Mouse (Mus musculus) retina, postnatal 1 day (tissue): ENCODE results near the gene D630003M21Rik.
A peak's percentile ranks its signal among the peaks of the same experiment; 100 is the strongest.

Source experiments
- DNase-seq: peaks from one replicate; pipeline ENCODE4 v3.0.0-alpha.2; 2012

D630003M21Rik gene

DNA sequence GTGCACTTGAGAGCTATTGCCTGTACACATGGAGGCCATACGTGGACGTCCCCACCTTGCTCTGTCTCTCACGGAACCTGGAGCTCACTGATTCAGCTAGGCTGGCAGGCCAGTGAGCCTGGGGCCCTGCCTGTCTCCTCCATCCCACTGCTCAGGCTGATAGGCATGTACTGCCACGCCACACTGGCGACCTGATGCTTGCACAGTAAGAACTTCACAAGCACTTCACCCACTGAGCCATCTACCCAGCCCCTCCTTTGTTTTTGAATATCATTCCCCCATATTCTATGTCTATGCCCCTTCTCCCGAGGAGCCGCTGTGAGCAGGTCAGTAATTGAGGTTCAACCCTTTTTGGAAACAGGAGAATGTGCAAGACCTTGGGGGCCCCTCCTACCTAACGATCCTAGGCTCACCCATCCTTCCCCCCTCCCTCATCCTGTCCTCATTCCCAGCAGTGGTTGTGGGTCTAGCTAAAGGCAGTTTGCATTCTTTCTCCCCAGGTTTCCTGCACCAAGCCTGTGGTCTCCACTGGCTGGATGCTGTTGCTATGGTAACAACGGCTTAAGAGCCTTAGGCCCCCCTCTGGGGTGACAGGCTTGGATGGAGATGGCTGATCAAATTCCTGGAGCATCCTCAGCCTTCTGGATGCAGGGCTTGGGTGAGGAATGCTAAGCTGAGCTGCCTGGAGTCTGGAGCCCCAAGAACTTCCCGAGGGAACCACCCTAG, 35.2 kb downstream of the D630003M21Rik start:
- peak; percentile 87 for DNase-seq

DNA sequence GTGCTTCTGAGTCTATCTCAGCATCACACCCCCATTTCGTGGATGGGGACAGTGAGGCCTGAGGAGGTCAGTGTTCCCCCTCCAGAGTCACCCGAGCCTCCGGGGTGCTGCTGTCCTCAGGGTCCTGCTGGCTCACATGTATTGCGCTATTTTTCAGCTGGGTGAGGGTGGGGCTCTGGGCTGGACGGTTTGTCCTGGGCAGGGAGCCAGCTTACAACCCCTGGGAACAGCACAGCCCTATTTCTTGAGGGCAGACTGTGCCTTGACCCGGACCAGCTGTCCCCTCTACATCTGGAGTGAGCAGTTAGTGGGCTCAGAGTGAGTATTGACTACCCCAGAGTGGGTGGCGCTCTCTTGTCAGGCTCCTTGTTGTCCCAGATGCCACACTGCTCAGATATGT, 37.9 kb downstream of the D630003M21Rik start:
- peak; percentile 58 for DNase-seq

DNA sequence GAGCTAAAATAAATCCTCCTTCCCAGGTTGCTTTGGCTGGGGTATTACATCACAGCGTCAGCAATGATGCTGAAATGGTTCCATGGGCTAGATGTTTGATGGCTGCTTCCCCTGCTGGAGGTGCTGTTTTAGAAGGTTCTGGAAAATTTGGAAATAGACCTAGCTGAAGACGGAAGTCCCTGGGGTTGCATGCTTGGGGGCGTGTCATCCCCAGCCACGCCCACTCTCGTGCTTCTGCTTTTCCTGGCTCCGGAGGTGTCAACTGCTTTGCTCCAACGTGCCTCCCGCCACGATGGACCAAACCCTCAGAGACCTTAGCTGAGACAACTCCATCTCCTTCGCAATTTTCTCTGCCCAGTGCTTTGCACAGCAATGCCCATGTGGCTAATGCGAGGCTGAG, 39.6 kb downstream of the D630003M21Rik start:
- DNase-seq = no peak

DNA sequence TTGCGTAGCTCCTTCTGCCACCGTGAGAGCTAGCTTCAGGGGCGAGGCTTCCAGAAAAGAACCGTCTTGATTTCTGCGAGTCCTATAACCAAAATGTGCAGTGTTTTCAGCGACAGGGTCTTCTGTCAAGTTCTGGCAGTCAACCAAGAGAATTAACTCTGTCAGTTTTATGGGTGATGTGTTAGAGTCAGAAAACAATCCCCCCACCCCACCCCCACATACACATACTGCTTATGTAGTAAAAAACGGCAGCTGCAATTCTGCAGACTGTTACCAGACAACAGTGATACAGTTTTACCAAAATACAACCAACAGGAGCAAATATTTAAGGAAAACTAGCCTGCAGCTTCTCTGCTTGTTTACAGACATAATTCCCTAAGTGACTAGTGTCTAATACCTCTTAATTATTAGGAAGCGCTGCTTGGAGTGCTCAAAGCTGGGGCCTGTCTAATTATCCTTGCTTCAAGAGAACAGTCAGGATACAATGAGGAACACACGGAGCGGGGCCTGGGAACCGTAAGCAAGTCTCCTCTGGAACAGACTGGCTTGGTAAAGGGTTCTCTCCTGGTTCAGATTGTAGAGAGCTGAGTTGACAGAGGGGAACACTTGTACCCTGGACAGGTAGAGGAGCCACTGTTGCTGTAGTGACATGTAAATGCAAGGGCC, 42.7 kb downstream of the D630003M21Rik start:
- peak; percentile 50 for DNase-seq

DNA sequence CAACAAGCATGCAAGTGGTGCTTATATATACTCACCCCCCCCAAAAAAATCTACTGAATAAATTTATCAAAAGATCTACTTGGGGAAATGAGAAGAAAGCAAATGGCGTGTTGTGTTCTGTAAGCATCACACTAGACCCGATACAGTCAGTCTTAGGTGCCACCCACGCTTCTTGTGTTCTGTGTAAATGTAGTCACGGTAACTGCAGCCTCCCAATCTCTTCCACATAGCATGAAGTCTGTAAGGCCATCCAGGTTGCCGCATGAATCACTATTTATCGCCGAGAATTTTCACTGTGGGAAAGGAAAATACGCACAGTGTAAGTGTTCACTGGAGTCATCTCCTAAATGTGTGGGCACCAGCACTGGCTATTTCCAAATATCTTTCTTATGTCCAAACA, 45.8 kb downstream of the D630003M21Rik start:
- no peak for DNase-seq

DNA sequence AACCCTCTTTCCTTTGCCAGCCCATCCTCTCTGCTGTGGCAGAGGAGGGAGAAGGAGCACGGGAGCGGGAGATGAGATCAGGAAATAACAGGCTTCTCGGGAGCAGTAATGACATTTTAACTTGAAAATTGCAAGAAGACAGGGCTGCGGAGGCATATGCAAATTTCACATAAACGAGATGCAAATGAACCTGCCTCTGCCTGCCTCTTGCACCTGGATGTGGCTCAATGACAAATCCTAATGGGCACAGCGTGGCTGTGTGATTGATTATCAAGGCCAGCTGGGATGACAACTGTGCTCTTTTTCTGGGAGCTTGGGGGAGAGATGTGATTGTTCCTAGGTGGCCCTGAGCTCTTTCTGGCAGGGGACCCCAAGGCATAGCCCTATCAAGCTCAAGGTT, 47.1 kb downstream of the D630003M21Rik start:
- no peak for DNase-seq

DNA sequence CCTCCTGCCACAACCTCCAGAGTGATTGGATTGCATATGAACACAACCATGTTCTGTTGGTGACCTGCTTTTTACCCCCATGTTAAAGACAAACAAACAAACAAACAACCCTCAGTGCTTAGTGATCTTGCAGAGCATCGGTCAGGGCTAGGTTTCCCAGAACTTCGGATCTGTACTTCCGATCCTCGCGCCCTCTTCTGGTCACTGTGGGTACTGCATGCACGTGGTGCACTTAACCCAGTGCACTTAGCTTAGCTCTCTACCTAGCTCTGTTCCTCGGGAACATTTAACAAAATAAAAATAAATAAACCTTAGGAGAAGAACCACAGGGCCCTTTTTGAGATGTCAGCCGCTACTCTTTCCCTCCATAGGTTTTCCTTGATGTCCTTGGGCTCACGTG, 48.2 kb downstream of the D630003M21Rik start:
- peak; percentile 72 for DNase-seq

DNA sequence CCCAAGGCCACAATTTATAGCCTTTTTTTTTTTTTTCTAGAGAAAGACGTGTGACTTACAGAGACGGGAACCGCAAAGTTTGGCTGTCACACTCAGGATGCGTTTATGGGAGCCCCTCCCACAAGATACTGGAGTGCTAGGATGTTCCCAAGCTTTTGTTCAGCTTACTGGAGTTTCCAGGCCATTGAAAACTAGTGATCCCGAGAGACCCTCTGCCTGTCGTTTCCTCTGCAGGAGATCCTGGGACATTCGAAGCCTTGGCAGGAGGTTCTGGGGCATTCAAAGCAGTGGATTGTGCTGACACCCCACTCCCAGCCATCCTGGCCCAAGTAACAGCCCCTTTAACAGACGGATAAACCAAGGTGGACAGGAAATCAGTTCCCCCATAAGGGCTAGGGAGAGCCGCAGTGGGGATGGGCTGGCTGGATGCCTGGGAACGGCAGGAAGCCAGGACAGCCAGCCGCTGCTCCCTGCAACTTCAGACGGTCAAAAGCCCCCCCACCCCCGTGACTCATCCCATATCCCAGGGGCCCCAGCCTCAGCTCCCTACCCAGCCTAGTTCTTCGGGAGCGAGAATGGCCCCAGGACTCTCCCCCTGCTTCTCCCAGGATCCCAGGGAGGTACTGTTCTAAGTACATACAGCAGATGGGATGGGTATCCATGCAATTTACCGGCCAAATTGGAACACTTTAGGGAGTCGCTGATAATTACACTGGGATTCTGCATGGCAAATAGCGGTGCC, 49.5 kb downstream of the D630003M21Rik start:
- DNase-seq = no peak

DNA sequence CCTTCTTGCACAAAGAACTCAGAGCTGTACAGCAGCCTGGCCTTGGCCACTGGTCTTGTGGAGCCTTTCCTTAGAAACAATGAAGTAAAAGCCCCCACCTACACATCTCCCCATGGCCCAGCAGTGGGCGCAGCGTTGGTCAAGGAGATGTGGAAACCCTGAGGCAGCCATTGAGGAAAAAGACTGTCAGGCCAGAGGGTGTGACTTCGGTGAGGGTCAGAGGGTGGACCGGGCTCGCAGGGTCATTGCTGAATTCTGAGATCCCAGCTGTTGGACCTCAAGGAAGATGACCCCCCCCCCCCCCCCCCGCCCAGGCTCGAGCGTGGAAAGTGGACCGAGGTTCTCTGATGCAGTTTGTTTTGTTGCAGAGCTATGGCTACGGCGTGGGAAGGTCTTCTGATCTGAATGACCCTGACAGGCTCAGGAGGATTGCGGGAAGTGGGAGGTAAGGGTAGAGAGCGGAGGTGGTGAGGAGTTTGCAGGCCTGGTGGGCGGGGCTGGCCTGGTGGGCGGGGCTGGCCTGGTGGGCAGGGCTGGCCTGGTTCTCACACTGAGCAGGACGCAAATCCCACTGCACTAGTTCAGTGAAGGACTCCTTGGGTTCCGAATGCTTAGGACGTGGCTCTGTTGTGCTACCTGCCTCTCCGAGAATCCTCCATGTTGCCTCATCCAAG, 50.2 kb downstream of the D630003M21Rik start:
- DNase-seq = peak; percentile 91

DNA sequence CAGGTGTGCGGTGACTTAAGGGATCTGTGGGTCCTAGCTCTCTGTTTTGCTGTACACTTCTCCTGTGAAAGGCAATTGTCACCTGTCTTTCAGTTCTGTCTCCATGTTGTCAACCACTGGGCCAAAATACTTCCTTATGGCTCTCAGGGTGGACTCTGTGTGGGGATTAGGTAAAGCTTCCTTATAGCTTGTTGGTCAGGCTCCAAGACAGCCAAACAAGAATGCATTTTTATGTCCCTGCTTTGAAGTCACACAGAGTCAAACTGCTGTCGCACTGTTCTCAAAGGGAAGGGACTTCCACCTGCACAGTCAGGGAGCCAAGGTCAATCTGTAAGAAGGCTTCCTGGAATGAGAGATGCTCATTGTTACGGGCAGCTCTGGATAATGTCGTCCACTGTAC, 50.9 kb downstream of the D630003M21Rik start:
- no peak for DNase-seq

DNA sequence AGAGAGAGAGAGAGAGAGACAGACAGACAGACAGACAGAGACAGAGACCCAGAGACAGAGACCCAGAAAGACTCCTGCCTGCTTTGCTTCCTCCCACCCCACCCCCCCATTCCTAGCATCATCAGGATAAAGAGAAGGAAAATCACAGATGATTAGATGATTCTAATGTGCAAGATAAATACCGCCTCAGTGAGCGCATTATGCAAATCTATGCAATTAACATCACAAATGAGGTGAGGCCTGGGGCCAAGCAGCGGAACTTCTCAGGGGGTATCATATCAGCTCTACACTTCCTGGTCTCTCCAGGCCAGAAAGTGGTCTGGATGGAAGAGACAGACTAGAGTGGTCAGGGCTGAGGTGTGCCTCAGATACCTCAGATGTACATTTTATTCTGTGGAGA, 51.4 kb downstream of the D630003M21Rik start:
- DNase-seq = peak; percentile 95

DNA sequence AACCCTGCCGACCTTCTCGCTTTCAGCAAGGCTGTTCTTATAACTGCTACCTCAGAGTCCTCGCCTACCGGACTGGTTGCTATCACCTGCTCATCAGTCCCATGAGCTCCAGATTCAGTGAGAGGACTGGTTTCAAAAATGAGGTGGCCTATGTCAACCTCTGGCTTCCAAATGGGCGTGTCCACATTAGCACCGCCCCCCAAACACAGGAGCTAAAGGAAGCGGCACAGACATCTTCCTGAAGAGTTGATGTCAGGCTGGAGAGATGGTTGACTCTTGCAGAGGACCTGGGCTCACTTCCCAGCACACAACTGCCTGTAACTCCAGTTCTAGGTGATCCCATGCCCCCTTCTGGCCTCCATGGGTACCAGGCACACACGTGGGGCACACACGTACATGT, 52.3 kb downstream of the D630003M21Rik start:
- no peak for DNase-seq

DNA sequence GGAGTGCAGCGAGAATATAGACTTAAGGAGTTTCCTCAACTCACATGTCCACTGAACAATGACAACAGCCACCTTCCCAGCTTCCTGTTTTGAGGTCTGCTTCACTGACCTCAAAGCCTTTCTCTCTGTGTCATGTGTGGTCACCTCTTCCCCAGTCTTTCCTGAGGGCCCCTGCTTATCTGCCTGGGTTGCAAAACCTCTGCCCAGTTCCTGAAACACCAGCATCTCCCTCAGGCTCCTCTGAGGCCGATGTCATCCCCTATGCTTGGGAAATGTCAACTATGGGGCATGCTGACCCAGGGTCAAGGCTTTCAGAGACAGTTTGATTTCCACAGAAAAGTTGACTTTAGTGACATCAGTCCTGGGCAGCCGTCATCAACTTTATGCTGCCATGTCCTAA, 53.6 kb downstream of the D630003M21Rik start:
- no peak for DNase-seq

DNA sequence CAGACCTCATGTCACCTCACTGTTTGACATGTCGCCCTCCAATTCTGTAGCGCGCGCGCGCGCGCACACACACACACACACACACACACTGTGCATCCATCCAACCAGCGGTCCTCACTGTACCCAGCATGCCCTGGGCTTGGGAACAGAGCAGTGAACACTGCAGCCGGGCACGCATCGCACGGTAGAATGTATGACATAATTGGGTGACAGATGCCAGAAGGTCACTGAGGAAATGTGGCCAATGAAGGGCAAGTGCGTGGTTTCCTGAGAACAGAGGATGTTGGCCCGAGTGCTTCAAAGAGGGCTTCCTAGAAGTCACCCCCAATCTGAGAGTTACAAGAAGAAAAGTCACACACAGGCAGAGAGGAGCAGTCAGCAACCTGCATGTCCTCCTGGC, 54.1 kb downstream of the D630003M21Rik start:
- peak; percentile 57 for DNase-seq

DNA sequence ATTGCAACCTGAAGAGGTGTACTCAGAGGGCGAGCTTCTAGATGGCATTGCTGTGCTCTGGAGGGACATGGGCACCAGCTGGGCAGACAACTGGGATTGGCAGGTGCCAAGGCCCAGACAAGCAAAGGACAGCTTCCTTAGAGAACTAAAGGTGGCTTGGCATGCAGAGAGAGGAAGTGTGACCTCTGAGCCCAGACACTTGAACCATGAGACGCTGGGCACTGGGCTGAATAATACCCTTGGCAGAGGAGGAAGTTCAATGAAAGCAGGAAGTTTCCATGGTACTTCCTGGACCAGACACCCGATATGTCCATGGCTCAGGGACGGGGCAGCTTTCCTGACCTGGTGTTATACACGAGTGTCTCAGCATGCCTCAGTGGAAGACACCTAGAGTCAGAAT, 54.6 kb downstream of the D630003M21Rik start:
- no peak for DNase-seq

DNA sequence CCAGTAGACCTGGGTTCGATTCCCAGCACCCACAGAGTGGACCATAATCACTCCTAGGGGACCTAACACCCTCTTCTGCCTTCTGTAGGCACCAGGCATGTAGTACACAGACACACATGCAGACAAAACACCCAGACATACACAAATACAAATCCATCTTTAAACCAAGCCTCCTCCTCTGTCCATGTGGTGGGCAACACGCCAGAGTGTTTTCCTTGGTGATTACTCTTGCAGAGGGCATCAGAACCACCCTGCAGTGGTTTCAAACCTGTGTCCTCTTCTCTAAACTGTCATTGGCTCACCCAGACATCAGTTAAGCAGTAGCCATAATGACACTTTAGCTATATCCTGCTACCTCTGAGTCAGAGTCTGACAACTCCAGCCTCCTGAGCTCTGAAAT, 58.6 kb downstream of the D630003M21Rik start:
- DNase-seq = no peak

DNA sequence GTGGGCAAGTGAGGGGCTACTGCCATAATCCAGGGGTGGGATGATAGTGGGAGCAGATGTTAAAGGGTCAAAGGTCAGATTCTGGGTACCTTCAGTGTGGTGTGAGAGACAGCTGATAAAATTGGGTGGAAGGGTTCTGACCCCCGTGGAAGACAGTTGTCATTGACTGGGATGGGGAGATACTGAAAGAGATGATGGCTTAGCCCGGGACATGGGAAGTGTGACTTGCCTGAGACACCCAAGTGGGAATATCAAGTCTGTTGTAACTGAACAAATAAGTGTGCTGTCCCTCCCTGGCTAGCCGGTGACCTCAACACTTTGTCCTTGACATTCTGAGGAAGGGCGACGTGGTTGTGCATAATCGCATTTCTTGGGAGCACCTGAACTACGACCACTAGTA, 59.3 kb downstream of the D630003M21Rik start:
- DNase-seq = no peak

DNA sequence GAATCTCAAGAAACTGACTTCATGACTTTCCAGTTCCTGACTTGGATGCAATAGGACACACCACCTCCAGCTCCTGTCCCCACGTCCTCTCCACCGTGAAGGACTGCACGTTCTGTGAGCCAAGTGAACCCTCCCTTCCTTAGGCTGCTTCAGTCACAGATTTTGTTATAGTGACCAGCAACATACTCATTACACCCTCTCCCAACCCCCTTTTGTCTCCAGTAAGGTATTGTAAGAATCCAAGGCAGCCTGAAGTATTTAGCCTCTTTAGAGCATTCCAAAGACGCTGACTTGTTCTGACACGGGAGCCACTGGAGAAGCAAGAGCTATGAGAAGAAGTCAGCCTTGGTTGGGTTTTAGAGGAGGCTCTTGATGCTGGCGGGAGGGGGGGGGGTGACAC, 59.7 kb downstream of the D630003M21Rik start:
- DNase-seq = no peak

DNA sequence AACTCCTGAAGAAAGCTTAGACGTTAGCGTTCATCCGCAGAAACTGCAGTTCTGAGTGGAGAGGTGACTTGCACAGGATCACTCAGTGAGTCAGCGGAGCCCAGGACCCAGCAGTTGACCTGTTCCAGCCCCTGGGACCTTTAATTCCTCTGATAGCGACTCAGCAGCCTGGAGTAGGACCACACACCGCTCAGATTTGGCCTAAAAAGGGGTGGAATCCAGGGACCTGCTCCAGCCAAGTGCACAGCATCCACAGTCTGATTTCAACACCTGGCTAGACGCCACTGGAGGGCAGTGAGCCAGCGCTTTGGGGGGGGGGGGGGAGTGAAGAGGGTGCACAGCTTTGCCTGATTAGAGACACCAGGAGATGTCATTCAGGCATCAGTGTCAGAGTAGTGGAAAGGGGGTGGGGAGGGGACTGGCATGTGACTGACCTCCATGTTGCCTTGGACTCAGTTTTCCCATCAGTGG, 60.2 kb downstream of the D630003M21Rik start:
- DNase-seq = peak; percentile 62

DNA sequence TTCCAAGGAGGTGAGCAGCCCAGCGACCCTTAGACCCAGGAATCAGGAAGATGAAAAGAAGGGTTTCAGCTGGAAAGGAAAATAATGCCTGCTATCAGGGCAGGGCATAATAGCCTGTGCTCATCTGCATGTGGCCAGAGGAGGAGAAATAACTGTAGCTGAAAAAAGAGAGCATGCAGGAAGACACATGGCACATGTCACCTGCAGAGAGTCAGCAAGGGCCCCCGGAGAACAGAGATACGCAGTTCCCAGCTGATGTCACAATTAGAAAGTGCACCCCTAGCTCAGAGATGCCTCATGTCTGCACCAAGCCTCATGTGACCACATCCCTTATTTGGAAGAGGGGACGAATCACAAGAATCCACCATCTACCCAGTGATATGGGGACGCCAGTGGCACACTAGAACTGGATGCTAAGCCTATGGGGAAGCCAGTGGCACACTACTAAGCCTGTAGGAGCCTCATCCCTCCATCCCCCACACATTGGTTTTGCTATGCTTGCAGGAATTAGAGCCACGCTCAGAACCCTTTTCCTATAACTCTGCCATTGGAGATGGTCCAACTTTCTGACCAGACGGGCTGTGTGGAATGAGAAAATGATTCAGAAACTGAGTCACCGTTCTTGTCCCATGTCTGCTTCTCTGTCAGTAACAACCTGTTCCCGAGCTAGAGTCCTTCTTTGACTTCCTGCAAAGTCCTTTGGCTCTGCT, 61.4 kb downstream of the D630003M21Rik start:
- DNase-seq = no peak

DNA sequence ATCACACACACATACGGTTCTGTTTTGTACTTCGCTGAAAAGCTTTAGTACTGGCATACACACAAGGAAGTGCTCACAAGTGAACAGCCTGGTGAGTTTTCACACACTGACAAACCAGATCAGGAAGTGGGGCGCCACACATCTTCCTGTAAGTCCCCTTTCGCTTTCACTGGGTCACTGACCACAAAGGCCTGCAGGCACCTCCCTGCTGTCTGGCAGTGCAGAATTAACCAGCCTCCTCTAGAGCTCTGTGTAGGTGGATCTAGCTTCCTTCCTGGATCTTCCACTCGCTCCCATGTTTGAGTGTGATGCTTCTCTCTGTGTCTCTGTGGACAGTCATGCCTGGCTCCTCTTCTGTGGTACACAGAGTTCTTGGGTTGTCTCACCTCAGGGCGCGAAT, 62.4 kb downstream of the D630003M21Rik start:
- peak; percentile 63 for DNase-seq

DNA sequence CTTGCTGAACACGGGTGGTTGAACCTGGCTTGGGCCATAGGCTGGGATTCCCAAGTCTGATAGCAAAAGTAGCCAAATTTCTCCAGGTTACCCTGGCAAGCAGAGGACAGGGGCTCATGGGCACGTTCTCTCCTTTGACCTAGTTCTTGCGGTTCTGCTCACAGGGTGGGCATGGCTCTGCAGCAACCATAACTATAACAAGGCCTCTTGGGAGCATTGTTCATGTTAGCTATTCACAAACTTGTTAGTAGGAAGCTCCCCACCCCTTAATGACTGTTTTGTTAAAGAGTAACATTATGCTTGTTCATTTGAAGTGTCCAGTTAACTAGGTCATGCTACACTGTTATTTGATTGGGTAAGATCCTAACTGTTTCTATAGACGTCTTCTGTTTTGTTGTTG, 63.2 kb downstream of the D630003M21Rik start:
- peak; percentile 76 for DNase-seq

DNA sequence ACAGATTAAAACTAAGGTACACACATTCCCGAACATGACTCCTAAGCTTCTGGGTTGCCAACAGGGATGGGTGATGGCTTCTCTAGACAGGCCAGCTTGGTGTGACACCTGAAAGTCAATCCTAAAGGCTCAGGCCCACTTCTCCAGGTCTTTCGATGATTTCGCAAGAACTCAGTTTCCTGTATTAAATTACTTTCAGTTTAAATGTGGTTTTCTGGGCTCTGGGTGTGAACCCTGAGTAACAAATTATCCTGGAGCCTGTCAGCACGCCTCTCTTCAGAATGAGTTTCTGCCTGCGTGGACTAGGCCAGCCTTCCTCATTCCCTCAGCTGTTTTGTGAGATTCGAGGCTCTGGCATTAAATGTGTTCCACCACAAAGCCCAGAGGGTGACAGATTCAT, 66.0 kb downstream of the D630003M21Rik start:
- no peak for DNase-seq
